Mouse (Mus musculus) spleen, adult 18-20 months (tissue): ENCODE data around the gene Mthfr.

Source experiments
- DNase-seq, 2 experiments: peaks; one replicate each; pipeline ENCODE4 v3.0.0; 2022; ENCODE audit warnings: mixed read lengths in 2 of 2

Gene Mthfr

GRCm38 (mm10) chr4:148067346-148067745 is 28.5 kb downstream of the Mthfr start:
- DNase-seq: no peak

GRCm38 (mm10) chr4:148069602-148070218 is 30.8 kb downstream of the Mthfr start:
- no peak for DNase-seq

- DNase-seq: no peak
These were observed 32.6 kb downstream of the Mthfr start for GRCm38 (mm10) chr4:148071508-148071907.

- DNase-seq: no peak
These were observed 35.8 kb downstream of the Mthfr start for GRCm38 (mm10) chr4:148074521-148075189.

GRCm38 (mm10) chr4:148075259-148075658 is 36.4 kb downstream of the Mthfr start:
- DNase-seq: peak; percentile 46 to 69

DNA sequence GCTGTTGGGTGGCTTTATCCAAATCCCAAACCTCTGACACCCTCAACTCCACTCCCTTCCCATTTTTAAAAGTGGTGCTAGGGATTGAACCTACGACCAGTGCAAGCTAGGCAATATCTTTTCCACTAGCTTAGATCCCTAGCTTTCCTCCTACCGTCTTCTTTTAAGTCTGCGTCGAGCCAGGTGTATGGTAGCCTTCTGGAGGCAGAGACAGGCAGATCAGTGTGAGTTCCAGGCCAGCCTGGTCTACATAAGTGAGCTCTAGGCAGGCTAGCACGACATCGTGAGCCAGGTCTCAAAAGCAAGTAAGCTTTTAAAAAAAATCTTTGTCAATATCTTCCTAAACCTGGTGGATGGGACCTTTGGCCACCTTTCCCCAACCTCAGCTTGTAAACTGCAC is 37.0 kb downstream of the Mthfr start:
- no peak for DNase-seq

GRCm38 (mm10) chr4:148079212-148079611 is 40.3 kb downstream of the Mthfr start:
- no peak for DNase-seq

DNA sequence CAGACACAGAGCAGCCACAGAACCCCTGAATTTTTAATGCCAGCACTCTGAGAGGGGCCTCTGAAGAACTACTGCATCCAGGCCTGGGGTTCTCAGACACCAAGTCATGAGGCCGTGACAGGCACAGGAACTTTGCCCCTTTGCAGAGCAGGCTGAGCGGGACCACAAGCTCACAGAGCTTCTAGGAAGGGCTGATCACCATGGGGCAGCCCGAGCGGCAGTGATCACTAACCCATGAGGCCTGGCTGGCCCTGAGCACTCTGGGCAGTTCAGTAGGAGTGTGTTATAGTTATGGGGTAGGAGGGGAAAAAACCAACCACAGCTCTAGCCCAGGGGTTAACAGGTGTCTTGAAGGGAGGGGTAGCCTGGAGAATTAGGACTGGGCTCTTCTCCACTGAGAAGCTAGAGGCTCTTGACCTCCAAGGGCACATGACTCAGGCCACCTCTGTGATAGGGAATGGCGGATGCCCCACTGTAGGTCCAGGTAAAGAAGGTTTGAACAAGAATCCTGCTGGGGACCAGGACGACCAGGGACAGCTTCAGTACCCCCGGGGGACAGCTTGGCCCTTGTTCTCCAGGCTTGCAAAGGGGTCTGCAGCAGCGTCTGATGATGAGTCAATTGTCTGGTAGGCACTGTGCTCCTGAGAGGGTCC is 41.2 kb downstream of the Mthfr start:
- no peak for DNase-seq

DNA sequence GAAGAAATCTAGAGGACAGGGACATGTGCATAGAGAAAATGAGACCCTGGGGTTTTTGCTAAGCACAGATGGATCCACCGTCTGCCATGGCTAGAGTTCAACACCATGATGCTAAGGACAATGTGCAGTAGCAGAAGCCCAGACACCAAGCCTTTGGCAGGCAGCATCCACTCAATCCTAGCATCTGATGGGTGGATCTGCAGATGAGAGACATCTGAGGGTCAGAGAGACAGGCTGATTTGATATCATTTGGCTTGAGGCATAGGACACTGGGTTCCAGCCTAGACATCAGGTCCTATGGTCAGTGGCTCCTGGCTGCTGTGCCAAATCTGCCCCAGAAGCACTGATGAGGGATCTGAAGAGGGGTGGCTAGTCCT is 41.7 kb downstream of the Mthfr start:
- no peak for DNase-seq

DNA sequence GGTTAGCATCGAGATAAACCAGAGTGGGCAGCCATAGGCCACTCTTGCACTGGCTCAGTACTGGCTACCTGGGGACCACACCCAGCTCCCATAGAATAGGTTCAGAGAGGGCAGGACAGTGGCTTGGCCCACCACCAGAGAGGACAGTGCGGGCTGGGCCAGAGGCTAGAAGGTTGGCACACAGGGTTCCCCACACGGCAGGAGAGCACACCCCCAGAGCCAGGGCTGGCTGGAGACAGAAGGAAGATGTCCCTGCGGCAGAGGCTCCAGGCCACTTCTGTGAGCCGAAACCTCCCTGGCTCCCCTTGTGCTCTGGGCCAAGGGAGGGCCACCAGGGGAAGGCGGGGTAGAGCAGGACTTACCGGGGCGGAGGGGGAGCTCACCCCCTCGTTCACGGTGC is 42.3 kb downstream of the Mthfr start:
- no peak for DNase-seq

DNA sequence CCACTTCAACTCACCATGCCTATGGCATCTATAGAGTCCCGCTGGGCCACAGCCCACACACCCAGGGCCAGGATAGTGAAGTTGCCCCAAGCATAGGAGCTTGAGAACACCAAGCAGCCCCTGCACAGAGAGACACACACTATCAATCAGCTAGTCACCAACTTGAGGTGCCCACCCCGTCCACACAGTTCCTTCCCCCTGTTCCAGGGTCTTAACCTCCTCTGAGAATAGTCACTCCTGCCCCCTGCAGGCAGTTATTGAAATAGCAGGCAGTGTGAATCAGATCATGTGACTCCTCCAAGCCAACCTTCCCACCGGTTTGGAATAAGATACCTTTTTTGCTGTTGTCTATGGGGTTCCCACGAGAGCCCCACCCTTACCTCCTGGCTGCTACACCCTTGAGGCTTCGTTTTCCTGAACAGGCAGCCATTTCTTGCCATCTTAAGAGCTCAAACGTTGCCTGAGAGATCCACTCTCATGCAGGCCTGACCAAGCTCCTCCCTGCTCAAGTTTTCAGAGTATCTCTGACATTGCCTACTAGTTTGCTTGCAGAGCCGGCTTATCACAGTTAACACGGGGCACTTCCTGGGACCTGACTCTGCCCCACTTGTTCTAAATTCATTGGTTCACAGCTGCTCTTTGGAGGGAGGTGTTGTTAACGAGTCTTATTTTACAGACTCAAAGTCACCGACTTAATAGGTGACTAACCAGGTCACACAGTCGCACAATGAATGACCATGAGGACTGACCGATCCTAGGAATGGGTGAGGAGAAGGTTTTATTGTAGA is 43.6 kb downstream of the Mthfr start:
- DNase-seq: peak in 1 of 2 experiments; percentile 60

DNA sequence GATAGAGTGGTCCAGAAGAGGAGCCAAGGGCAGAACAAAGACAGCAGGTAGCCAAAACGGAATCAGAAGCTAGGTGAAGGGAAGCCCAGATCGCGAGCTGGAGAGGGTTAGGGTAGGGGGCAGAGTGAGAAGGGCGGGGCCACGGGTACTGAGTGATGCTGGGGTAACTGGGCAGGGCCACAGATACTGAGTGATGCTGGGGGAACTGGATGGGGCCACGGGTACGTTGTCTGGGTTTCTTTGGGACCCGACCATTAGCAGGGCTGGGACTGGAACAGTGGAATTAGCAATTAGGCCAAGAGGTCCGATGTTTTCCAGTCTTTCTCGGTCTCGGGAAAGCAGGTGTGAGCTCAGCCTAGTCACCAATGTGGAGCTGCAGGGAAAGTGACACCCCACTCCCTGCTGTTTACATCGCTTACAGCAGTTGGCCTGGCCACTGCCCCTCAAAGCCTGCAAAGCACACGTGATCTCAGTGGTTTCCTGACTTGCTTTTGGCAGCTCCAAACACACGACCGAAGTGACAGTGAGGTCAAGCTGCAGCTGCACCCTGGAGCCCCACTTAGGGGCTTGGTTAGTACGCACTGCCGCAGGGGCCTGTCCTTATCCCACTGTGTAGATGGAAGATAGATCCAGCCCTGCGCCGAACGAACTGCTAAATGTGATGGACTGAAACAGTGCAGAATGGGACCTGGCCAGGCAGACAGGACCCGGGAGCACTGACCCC is 44.5 kb downstream of the Mthfr start:
- DNase-seq: peak in 1 of 2 experiments; percentile 48

GRCm38 (mm10) chr4:148084261-148084714 is 45.4 kb downstream of the Mthfr start:
- DNase-seq: no peak

- no peak for DNase-seq
These were observed 46.4 kb downstream of the Mthfr start for GRCm38 (mm10) chr4:148085131-148085906.

DNA sequence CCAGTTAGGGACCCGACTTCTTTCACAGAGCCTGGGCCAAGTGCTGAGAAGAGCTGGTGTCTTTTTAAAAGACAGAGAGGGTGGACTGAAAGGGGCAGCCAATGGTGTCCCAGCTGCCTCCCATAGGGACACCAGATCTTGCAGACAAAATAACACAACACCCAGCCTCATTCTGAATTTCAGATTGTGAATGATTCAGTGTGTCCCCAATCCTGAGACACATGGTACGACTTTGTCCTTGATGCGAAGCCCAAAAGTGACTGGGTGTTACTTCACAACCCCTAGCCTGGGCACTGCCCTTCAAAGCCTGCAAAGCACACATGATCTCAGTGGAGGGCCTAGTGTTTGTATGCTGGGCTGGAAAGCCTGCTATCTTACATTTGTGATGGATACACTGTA is 47.0 kb downstream of the Mthfr start:
- no peak for DNase-seq

DNA sequence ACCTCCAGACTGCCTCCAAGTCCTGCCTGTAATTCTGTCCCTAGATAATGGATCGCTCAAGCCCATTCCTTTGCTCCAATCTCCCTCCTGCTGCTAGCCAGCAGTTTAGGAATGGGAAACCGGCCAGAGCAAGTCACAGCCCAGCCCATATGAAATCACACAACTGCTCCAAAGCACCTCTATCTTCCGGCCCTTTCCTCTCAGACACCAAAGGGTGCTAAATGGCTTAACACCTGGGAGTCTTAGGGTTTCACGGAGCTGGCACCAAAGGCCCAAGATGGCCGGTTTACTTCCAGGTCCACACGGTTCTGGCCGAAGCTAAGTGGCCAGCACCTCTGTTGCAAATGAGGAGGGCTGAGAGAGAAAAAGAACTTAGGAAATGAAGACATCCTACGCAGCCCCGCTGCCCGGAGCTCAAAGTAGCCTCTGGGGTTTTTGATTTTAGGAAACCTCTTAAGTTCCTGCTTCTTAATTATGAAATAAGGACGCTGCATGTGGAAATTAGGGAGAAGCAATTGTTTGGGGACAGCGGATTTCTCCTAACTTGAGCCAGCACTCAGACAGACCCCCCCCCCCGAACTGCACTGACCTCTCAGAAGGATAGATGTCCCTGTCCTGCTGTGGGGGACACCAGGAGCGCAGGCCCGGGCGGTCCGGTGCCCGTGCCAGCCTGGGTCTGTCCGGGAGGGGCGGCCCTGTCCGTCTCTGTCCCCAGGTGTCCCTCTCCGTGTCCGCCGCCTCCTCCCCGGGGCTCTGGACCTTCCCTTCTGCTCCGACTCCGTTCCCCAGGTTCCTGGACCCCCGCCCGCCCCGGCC is 48.4 kb downstream of the Mthfr start:
- no peak for DNase-seq

DNA sequence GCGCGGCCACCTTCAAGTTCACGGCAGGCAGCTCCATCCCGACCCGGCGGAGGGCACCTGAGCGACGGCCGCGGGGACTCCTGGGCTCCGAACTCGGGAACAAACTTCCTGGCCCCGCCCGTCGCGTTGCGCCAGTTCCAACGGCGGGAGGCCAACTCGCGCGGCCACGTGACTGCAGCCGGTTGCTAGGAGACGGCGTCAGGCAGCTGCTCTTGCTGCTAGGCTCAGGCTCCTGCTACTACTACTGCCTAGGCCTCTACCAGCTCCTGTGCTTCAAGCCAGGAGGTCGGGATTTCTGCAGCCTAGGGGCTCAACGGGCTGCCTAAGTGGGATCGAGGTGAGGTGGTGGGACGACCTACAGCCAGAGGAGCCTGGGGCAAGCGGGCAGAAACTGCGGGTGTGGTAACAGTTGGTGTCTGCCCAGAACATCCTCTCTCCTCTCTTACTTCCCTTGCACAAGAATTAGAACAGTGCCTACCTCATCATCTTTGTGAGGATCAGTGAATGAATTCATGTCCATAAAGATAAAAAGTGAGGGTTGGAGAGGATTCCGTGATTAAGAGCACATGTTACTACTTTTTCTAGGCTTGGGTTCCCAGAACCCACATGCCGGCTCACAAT is 49.1 kb downstream of the Mthfr start, which contains the start of gene Agtrap:
TSS of gene Agtrap (minus strand) at position 125 of the 621 bp plus-strand sequence.
- DNase-seq: peak; percentile 85 to 91

GRCm38 (mm10) chr4:148089166-148089565 is 50.3 kb downstream of the Mthfr start:
- no peak for DNase-seq

DNA sequence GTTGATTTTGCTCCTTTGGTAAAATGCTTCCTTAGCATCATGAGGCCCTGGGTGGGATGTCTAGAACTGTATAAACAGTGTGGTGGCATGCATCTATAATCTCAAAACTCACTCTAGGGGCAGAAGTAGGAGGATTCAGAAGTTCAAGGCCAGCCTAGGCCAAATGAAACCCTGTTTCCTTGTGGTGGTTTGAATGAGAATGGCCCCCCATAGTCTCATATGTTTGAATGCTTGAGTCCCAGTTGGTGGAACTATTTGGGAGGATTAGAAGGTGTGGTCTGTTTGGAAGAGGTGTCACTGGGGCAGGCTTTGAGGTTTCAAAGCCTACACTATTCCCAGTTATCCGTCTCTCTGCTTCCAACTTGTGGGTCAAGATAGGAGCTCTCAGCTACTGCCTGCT is 52.3 kb downstream of the Mthfr start:
- no peak for DNase-seq

DNA sequence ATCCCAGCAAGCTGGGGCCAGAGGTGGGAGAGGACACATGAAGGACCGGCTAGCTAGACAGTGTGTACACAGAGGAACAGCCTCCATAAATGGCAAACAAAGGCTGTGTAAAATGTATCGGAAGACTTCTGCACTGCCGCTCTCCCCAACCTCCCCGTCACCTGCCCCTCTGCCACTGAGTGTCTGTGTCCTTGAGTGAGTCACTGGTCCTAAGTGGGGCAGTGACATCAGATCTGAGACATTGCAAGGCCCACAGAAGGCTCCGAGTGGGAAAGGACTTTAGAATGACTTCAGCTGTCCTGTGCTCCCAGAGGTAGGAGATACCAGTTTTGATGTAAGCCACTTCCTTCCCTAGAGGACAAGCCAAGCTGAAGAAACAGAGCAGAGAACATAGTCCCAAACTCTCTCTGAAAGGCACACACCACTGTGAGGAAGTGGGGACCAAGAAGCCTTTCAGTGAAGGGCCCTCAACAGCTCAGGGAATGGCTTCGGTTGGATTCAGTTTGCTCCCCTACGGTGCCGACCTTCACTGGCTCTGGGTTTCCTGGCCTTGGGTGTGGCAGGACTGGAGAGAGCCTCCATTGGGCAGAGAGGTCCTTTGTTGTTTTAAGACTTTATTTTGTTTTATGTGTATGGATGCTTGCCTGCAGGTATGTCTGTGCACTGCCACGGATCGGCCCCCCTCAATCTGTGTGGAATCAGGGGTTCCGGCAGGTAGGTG is 53.8 kb downstream of the Mthfr start:
- no peak for DNase-seq
